Mouse (Mus musculus) erythroblast, embryonic 14.5 days (primary cell): ENCODE data around the gene Usp39.

Experiments
- GATA1 ChIP-seq: IDR thresholded peaks from 2 replicates; pipeline ENCODE4 v1.6.1; 2012; ENCODE audit warnings: low read length, inconsistent platforms, mixed read lengths
- TAL1 ChIP-seq: IDR thresholded peaks from 3 replicates; pipeline ENCODE4 v1.6.1; 2012; ENCODE audit warnings: low read length, inconsistent platforms, mixed read lengths

DNA sequence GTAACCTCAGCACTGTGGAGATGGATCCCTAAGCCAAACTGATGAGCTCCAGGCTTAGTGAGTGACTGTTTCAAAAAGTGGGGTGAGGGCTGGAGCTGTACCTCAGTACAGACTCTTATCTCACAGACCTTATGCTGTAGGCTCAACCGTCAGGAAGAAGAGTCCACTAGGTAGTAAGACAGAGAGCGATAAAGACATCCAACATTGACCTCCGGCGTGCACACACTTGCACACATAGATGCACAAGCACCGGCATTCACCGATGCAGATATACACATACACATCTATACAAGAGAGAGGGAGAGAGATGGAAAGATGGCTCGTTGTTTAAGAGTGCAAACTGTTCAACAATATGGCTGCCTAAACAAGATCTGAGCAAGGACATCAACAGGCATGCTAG, 39.0 kb upstream of the Usp39 start:
- TF ChIP-seq GATA1 (peak; percentile 81), TAL1 (peak; percentile 80)
